Mouse (Mus musculus) heart, adult 2 months (tissue): ENCODE data around the gene Hs3st5. TPM values are rescaled to one million over a fixed set of nuclear protein-coding genes. Genes with fewer than 3 reads are reported as not detected.

Experiments used
- DNase-seq, 2 experiments: peaks; one replicate each; pipeline ENCODE4 v3.0.0; 2021
- H3K27ac ChIP-seq: fragments of 200-600 bp; 2 replicates; pipeline ENCODE4 v1.8.1; 2022
- H3K27me3 ChIP-seq: fragments of 200-500 bp; 2 replicates; pipeline ENCODE4 v1.6.1; 2012; ENCODE audit warnings: mild to moderate bottlenecking, low read length, inconsistent platforms, mixed read lengths; ENCODE audit not compliant: control insufficient read depth, insufficient read depth
- H3K36me3 ChIP-seq: fragments of 200-500 bp; 2 replicates; pipeline ENCODE4 v1.6.1; 2012; ENCODE audit warnings: low read length, inconsistent platforms; ENCODE audit not compliant: control insufficient read depth, insufficient read depth
- H3K4me1 ChIP-seq: fragments of 200-500 bp; 2 replicates; pipeline ENCODE4 v1.6.1; 2011; ENCODE audit warnings: low read length; ENCODE audit not compliant: control insufficient read depth, insufficient read depth
- H3K4me3 ChIP-seq: fragments of 200-600 bp; 2 replicates; pipeline ENCODE4 v1.8.1; 2022
- H3K79me2 ChIP-seq: fragments of 200-500 bp; replicated peaks from 2 replicates; pipeline ENCODE4 v1.6.1; 2012; ENCODE audit warnings: mild to moderate bottlenecking, inconsistent platforms, low read length, moderate library complexity, mixed read lengths; ENCODE audit not compliant: control insufficient read depth, insufficient read depth
- H3K9ac ChIP-seq: fragments of 200-500 bp; 2 replicates; pipeline ENCODE4 v1.6.1; 2012; ENCODE audit warnings: low read depth, mild to moderate bottlenecking, control low read depth, inconsistent platforms, low read length, mixed read lengths
- CTCF ChIP-seq: fragments of 200-600 bp; IDR thresholded peaks from 2 replicates; pipeline ENCODE4 v1.8.1; 2022; ENCODE audit warnings: antibody characterized with exemption, mild to moderate bottlenecking, moderate library complexity
- EP300 ChIP-seq: fragments of 200-500 bp; IDR thresholded peaks from 2 replicates; pipeline ENCODE4 v1.6.1; 2011; ENCODE audit warnings: low read depth, low read length, control low read depth; ENCODE audit not compliant: insufficient read depth
- POLR2A ChIP-seq: fragments of 200-500 bp; IDR thresholded peaks from 2 replicates; pipeline ENCODE4 v1.6.1; 2011; ENCODE audit warnings: mild to moderate bottlenecking, low read depth, low read length, control low read depth; ENCODE audit not compliant: insufficient read depth
- WGBS: fragments of 180-500 bp; shearing (Covaris S2); methylation state at CpG from one replicate; pipeline ENCODE4 v1.1.7; 2018; 5-methylcytosine and 5-hydroxymethylcytosine counted together
- intact Hi-C: fragments of 180-260 bp; cut with DNase I; formaldehyde crosslinking; loops from one replicate; pipeline ENCODE4 v1.15.1; 2025
- polyA plus RNA-seq: library from polyadenylated mRNA; depleted of rRNA; stranded (reverse); fragments of >200 nt; gene quantifications from 2 replicates; pipeline ENCODE4 v1.2.3, GENCODE M21; 2012
- total RNA-seq, 2 experiments: library from RNA; stranded (reverse); gene quantifications; 2 replicates each; pipeline ENCODE4 v1.2.3; 2021

The Hs3st5 gene
- total and polyA plus RNA-seq, 3 experiments, result 0.49 to 4.7 (median 2.4) TPM

- Histone ChIP-seq H3K27me3 (no peaks in the 10 kb centered on the region), H3K79me2 (no peaks in the 10 kb centered on the region), H3K27ac (no peak overlapping the region), H3K4me1 (no peaks in the 10 kb centered on the region), H3K9ac (no peak overlapping the region), H3K36me3 (no peaks in the 10 kb centered on the region), H3K4me3 (no peak overlapping the region)
- WGBS, result 52% methylated on average over 4 of the region's 4 CpGs
- no peak for DNase-seq
- TF ChIP-seq EP300, result no peak
- TF ChIP-seq POLR2A, result no peak
- TF ChIP-seq CTCF, result no peak
- intact Hi-C loops, result no loop called here
Measured at GRCm38 (mm10) chr10:36554057-36554456, 47.4 kb downstream of the Hs3st5 start.

DNA sequence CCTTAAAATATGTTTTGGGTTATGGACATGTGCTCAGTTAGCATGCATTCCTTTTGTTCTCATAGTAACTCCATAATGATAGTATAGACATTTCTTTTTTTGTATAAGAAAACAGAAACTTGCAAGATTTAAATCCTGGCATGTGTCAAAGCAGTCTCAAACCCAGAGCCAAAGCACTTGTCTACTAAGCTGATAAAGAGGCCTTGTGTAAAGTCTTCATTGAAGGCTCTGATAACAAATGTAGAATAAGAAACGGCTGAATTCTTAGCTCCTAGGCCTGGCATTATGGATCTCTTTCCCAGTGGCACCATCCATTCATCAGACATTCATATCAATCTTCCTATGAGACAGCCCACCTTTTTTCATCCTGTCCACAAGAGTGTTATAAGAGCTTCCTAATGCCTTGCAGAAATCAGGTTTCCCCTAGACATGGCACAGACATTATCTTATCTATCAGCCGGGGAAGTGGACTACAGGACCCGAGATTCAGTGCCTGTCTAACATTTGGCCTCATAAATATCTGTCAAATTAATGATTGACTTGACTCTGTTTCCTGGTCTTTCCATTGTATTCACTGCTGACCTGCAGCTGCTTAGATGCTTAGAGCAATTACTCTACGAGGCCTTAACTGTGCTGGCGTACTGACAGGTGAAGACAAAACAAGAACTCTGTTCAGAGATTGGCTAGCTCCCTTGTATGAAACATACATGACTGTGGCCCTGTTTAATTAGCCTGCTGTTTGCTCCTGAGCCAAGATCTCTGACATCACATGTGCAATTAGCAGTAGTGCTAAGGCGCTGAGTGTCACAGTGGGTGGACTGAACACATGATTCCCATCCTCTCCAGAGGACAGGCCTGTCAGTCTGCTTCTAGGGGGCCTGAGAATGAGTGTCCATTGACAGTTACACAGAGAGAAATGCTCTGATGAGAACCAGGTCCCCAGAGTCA is 48.6 kb downstream of the Hs3st5 start:
- H3K79me2 ChIP-seq, result no peaks in the 10 kb centered on the region
- H3K9ac ChIP-seq, result no peak overlapping the region
- WGBS, result 41% methylated on average over 6 of the region's 6 CpGs
- no peak for DNase-seq
- TF ChIP-seq POLR2A (no peak), EP300 (no peak), CTCF (no peak)
- H3K4me1 ChIP-seq, result no peaks in the 10 kb centered on the region
- no peaks in the 10 kb centered on the region for H3K27me3 ChIP-seq
- H3K36me3 ChIP-seq, result no peaks in the 10 kb centered on the region
- intact Hi-C loops, result no loop called here
- no peak overlapping the region for H3K4me3 ChIP-seq
- H3K27ac ChIP-seq, result no peak overlapping the region

DNA sequence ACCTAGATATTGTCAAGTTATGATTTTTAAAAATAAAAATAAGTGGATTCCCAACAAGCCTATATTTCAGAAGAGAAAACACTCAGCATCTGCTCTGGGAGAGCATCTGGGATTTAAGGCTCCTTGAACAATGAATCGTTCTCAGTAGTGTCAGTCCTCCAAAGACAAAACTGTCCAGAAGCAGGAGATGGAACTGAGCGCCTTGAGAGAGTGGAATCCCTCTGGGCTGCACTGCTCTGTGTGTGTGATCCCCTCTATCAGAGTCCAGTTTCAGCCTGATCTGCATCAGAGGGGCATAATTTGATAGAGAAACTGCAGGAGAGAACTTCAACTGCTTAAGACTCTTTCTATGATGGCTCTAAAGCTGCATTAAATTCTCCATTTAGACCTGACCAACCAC is 49.5 kb downstream of the Hs3st5 start:
- DNase-seq, result no peak
- no peak overlapping the region for H3K4me3 ChIP-seq
- WGBS, result 87% methylated on average over 2 of the region's 2 CpGs

GRCm38 (mm10) chr10:36557673-36558072 is 51.1 kb downstream of the Hs3st5 start:
- WGBS, result 79% methylated on average over 6 of the region's 6 CpGs
- no peaks in the 10 kb centered on the region for H3K27me3 ChIP-seq
- no peak overlapping the region for H3K27ac ChIP-seq

More for the DNA sequence above, 49.5 kb downstream of the Hs3st5 start:
- H3K27ac ChIP-seq, result no peak overlapping the region
- TF ChIP-seq POLR2A, result no peak
- TF ChIP-seq CTCF, result no peak
- TF ChIP-seq EP300, result no peak
- intact Hi-C loops, result no loop called here
- H3K79me2 ChIP-seq, result no peaks in the 10 kb centered on the region
- no peaks in the 10 kb centered on the region for H3K36me3 ChIP-seq
- H3K4me1 ChIP-seq, result no peaks in the 10 kb centered on the region
- H3K9ac ChIP-seq, result no peak overlapping the region
- H3K27me3 ChIP-seq, result no peaks in the 10 kb centered on the region

DNA sequence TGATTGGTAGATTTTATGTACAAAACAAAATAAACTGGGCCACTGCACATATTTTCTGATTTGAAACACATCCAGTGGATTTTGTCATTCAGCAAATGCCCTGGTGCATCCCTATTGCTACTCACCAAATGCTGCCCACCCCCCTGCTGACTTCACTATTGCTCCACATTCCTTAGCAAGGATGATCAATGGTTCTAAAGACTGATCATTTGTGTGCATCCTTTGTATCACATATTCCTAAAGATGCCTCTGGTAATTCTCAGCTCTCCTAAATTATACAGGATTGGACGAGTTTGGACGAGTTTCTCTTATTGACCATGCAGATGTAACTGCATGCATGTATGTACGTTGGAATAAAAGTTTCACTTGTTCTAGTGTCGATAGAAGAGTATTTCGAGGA is 52.1 kb downstream of the Hs3st5 start:
- TF ChIP-seq POLR2A, result no peak
- no peak for TF ChIP-seq CTCF
- no peak for TF ChIP-seq EP300
- Histone ChIP-seq H3K79me2 (no peaks in the 10 kb centered on the region), H3K27ac (no peak overlapping the region), H3K36me3 (no peaks in the 10 kb centered on the region), H3K9ac (no peak overlapping the region), H3K27me3 (no peaks in the 10 kb centered on the region), H3K4me3 (no peak overlapping the region), H3K4me1 (no peaks in the 10 kb centered on the region)
- WGBS, result 84% methylated on average over 5 of the region's 5 CpGs
- DNase-seq, result no peak
- intact Hi-C loops, result no loop called here

More at GRCm38 (mm10) chr10:36557673-36558072, 51.1 kb downstream of the Hs3st5 start:
- intact Hi-C loops, result no loop called here
- Histone ChIP-seq H3K4me1 (no peaks in the 10 kb centered on the region), H3K79me2 (no peaks in the 10 kb centered on the region), H3K36me3 (no peaks in the 10 kb centered on the region), H3K4me3 (no peak overlapping the region), H3K9ac (no peak overlapping the region)
- no peak for TF ChIP-seq EP300
- no peak for DNase-seq

DNA sequence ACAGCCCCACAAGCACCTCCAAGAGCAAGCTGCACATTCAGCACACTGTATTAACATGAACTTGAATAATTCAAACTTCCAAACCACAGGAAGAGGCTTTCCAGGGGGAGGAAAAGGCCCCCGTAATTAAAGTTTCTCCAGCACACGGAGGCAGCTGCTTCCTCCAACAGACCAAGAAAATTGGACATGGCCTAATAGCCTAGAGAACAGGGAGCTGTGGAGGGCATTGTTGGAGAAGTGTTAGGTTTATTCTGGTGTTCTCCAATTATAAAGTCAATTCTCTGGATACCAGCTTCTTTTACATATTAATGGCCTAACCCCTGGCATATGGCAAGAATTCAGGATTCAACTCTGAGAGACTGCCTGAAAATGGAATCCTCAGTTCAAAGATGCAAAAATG is 60.6 kb downstream of the Hs3st5 start:
- H3K27me3 ChIP-seq, result no peaks in the 10 kb centered on the region
- DNase-seq, result no peak
- no peaks in the 10 kb centered on the region for H3K36me3 ChIP-seq
- H3K9ac ChIP-seq, result no peak overlapping the region
- H3K4me3 ChIP-seq, result no peak overlapping the region
- no peak overlapping the region for H3K27ac ChIP-seq
- intact Hi-C loops, result no loop called here
- no peaks in the 10 kb centered on the region for H3K79me2 ChIP-seq
- no peaks in the 10 kb centered on the region for H3K4me1 ChIP-seq
- TF ChIP-seq CTCF (no peak), POLR2A (no peak), EP300 (no peak)
- WGBS, result 29% methylated on average over 2 of the region's 2 CpGs
